Mouse (Mus musculus) mature B cell (primary cell): ENCODE data around the gene Dennd1a.

Source experiments
- in situ Hi-C: fragments of 300-500 bp; cut with MboI; formaldehyde crosslinking; loops from 2 replicates; pipeline ENCODE4 v1.14.3; 2019

Dennd1a gene

DNA sequence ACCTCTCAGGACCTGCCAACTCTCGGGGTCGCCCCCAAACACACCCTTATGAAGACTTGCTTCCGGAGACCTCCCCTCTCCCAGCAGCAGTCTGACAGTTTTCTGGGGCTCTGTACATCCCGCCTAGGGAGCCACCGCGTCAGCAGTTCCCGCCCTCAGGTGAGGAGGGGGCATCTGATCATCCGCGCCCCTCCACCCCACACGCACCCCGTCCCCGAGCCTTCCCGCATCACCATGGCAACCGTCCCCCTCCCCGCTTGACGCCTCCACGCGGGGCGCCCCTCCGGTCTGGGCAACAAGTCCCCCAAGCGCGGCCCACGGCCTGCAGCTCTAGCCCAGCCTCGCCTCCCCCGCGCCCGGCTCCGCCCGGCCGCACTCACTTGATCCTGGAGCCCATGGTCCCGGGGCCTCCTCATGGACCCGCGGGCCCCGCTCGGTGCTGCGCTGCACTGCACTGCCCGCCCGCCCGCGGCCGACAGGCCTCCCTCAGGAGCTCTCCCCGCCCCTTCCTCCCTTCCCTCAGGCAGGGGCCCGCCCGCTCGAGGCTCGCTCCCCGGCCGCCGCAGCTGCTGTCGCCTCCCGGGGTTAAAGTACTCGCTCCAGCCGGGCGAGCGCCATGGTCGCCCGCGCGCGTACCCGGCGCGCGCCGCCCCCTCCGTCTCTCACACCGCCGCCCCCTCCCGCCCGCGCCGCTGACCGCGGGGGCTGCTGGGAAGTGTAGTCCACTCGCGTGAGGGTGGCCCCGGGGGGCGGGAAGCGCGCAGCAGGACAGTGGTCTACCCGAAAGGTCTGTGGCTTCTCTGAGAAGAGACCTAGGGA lies at the start of gene Dennd1a:
Dennd1a (minus strand) TSS at position 658 of the 819 bp plus-strand sequence.
- in situ Hi-C loops: no loop called here

DNA sequence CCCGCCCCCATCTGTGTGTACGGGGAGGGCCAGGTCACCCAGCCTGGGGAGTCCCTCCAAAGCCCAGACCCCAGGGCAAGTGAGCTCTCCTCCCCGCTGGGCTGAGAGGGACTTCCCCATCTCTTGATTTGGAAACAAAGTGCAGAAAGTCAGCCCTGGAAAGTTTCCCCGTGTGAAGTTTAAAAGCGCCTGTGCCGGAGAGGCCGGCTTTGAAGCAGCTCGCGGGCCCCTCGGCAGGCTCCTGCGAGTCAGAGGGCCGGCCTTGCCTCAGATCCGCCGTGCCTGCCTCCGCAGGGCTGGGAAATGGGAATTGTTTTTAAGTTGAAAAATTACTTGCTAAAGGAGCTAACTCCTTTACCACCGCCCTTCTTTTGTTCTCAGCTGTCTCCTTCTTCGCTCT lies 49.4 kb upstream of the Dennd1a start:
- in situ Hi-C loops: no loop called here

DNA sequence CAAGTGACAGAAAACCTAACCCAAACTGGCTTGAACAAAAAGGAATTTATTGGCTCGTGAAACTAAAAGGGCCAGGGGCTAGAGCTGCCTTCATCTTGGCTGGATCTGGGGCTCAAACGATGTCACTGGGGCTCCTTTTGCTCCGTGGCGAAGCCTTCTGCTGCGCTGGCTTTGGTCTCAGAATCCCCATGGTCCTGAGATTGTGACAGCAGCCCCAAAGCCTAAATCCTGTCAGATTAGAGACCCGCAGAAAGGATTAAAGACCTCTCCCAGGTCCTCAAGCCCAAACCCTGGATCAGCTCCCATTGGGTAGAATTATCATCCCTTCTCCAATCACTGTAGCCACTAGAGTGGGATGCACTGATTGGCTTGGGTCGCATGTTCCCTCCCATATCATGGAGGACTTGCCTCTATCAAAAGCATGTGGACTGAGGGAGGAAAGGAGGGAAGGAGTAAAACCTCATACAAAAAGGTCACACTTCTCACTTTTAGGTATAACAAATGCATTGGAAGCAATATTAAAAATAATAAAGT lies 46.5 kb upstream of the Dennd1a start:
- in situ Hi-C loops: no loop called here

DNA sequence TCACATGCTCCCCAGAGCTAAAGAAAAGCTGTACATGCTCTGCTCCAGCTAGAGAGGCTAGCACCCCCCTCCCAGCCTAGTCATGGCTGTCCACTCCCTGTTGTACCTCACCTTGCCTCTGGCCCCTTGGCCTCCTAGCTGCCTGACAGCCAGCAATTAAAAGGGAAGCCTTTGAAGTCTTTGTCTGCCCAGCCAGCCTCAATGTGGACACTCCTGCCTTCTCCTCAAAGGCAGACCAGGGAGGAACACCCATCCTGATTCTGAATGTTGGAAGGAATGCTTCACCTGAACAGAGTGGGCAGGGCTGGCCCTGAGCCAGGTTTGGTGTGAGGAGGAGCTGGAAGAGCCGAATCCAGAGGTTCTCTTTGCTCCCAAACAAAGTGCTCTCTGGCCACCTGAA lies 39.5 kb upstream of the Dennd1a start:
- in situ Hi-C loops: no loop called here

DNA sequence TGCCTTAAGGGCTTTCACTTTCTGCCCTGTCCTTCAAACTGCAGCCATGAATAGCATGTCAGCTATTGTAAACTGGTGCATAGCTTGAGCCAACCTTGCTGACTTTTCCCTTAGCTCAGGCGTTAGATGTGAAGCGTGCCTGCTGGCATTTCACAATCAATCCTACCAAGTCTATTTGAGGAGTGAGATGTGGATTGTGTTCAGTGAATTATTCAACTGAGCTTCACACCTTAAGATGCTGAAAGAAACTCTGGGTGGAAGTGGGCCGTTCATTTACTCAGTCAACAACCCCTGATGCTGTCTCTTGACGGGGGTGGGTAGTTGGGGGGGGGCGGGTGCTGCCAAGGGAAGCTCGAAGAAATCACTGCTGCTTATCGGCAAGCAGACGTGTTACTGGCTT lies 36.2 kb upstream of the Dennd1a start:
- in situ Hi-C loops: no loop called here

DNA sequence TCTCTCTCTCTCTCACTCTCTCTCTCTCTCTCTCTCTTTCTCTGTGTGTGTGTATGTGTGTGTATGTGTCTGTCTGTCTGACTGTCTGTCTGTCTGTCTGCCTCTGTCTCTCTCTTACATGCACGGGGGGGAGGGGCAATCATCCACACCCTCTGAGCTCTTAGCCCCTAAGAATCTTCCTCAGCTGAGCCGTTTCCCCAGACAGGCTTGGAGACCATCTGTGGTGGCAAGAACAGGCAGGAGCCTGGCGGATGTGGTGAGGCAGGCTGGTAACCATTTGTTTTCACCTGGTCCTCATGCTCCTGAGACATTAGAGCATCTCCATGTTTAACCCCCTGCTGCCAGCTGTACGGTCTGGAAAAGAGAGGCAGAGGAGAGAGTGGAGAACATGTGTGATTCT lies 33.7 kb upstream of the Dennd1a start:
- in situ Hi-C loops: no loop called here

DNA sequence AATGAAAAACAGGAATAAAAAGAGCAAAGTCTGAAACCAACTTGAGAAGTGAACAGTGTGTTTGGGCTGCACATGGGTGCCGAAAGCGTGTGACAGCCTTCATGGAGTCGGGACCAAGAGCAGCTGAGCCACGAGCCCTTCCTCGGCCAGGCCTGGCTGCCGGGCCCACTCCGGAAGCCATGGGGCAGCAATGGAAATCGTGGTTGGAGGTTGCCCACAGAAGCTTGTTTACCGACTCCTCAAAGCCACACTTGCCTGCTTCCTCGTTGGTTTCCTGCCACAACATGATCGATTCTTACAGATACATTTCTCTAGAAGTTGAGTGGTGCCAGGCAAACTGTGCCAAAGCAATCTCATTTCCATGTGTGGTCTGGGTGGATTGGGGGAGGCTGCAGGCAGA lies 31.9 kb upstream of the Dennd1a start:
- in situ Hi-C loops: no loop called here

DNA sequence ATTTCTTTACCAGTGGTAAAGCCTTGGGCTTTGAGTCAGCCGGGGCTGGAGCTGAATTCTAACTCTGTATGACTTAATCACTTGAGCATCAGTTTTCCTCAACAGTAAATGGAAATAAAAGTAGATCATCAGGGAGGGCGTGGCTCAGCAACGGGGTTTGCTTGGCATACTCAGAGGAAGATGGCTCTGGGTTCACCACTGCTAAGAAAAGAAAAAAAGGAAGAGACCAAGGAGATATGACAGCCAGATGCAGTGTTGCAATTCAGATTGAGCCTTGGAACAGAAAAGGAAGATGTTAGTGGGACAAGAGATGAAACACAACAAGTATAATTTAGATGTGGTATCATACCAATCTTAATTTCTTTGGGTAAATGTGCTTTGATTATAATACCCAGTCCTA lies 26.2 kb upstream of the Dennd1a start:
- in situ Hi-C loops: no loop called here

DNA sequence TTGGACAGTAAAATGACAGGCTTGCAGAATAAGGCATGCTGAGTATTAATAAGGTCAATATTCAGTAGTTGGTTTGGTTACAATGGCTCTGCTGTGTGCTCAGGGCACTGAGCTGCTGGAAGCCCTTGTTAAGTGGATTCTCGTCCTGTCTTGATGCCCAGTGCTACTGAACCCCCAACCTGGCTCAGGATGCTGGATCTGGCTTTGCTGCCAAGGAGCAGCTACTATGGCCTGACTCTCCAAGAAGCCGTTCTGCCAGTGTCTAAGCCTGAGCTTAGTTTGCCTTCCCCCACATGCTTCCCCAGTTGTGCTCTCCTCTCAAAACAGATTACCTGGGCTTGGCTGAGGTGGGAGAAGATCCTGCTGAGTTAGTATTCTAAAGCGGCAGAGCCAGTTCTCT lies 25.7 kb upstream of the Dennd1a start:
- in situ Hi-C loops: no loop called here

DNA sequence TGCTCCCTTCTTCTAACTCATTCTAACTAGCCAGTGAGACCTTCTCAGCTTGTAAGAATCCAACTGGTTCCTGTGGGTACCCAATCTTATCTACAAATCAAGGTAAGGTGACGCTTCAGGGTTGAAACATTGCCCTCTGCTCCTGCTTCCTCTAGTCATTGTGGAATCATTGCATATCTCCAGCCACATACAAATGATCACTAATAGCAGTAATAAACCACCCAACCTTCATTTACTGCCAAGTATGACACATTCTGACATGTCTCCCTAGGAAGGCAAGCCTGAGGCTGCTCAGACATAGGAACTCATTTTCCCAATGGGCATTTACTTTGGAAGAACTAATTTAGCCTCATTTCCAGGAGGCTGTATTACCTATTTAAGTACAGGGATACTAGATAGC lies 18.0 kb upstream of the Dennd1a start:
- in situ Hi-C loops: no loop called here

DNA sequence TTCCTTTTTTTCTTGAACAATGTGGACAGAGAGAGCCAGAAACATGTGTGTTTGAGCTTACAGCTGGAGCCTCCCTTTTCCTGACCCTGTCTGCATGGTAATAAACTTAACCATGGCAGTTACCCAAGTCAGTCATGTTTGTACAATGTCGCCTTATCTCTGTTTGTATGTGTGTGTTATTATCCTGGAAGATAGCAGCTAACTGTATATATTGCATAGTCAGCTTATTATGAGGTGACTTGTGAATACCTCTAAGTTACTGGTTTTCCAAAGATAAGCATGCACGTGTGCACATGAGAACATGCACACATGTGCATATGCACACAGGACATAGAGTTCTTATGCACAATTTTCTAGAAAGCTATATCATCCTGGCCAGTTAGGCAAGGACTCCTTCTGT lies 13.8 kb upstream of the Dennd1a start:
- in situ Hi-C loops: no loop called here

DNA sequence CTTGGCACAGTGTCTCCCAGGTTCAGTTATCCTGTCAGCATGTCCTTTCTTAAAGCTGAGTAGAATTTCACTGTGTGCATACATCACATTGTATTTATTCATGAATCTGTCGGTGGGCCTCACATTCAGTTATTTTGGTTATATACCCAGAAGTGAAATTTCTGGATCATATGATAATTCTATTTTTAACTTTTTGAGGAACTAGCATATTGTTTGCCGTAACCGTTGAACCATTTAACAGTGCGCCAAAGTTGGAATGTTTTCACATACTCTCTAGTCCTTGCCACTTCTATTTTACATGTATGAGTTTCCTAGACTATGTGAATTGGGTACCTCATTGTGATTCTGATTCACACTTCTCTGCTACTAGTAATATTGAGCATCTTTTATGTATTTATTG lies 8.7 kb upstream of the Dennd1a start:
- in situ Hi-C loops: no loop called here

DNA sequence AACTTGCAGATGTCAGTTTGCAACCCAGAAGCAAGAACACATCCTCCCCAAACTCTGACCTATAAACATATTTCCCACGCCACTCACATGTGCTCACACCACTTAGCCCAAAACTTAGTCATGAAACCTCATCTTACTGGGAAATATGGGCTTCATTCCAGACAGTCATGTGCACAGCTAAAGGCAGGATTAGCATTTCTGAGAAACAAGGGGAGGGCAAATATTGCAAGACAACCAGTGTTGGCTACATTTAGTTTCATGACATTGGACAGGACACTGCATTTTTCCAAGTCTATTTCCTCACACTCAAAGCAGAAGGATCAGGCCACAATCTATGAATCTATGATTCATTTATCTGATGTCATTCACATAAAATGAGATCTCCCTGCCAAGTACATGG lies 4.3 kb upstream of the Dennd1a start:
- in situ Hi-C loops: no loop called here

DNA sequence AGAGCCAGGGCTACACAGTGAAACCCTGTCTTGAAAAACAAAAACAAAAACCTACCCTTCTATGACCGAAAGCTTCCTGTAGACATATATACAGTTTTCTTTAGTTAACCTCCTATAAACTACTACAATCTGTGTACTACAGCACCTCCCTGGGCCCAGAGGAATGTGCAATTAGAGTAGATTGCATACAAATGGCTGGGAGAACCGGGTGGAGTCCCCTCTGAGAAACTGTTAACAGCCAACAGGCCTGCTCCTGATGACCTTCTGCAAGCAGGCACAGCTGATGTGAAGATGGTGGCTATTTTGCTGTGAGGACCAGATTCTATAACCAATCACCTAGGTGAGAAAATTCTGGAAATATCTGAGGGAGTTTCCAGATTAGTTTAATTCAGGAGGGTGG lies 1.0 kb upstream of the Dennd1a start:
- in situ Hi-C loops: no loop called here

DNA sequence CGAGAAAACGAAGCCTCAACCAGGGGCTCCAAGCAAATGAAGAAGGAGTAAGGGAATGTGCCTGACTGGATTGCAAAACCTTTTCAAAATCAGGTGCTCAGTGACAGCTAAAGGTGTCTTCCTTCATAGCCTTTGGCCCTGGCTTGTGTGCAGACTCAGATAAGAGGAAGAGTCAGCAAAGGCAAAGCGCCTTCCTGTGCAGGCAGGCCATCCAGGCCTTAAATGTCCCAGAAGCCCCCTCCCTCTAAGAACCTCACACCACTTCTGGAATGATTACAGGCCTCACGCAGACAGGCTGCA lies 807 bp downstream of the Dennd1a start:
- in situ Hi-C loops: no loop called here

DNA sequence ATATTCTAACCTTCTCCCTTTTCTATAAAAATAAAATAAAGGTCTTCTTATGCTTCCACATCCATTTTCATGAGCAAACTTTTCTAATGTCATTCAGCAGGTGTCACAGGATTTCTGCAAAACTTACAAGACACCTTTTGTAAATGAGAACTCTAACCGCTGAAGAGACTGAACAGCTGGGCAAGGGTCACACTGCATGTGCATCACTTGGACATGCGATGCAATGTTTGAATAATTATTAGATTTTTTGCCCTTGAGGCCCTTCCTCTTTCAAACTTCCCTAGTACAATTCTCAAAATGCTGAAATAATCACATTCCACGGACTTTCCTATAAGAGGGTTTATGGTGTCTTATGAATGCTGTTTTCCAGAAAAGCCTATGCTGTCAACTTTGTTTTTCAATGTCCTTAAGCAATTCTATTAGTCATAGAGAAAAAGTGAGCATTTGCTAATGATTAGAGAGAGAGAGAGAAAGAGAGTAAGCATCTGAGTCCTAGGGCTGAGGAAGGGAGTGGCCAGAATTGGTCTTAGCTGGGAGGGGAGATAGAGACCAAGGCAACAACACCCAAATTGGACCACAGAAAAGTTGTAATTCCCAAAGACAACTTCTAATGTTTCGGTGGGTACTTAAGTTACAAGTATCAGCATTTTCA lies 1.3 kb downstream of the Dennd1a start:
- in situ Hi-C loops: no loop called here

DNA sequence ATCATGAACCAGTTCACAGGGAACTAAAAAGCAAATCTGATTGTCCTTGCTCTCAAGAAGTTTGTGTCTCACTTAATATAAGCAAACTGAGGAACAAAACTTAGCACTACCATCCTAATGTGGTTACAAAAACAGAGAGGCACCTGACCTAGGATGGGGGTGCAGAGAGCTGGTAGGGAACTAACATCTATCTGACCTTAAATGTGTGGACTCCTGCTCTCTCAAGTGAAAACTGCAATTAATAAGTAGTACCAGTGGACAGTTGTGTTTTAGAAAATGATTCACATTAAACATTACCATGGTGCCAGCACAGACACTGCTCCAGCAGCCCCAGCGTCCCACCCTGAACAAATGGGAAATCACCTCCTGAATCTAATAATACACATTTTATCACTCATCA lies 3.2 kb downstream of the Dennd1a start:
- in situ Hi-C loops: no loop called here

DNA sequence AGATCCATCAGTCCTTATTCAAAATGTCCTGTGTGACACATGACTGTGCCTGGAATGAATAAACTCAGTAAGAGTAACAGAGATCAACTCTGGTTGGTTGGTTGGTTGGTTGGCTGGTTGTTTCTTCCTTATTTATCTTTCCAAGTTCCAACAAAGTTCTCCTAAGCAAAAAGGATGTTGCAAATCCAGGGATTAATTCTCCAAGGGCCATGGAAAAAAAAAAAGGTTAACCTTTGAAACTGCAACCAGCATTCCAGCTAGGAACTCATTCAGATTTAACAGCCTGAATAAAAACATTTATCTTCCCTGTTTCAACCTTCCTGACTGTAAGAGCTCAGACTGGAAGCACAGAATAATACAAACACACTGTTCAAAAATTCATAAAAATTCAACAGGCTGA lies 6.8 kb downstream of the Dennd1a start:
- in situ Hi-C loops: no loop called here

DNA sequence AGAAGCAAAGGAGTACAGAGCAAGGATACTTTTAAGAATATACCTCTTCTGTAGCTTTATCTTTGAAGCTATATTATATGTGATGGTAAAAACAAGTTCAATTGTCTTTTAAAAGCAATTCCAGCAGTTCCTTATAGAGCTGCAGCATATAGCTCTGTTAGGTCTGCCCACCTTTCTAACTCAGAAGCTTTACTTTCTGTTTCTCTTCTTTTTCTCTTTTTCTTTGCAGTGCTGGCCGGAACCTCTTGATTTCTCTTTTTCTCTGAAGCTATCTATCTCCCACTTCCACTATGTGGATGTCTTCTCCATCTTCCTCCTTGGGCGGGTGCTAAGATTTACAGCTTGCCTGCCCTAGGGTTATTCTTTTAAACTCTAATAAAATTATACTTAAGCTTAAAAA lies 12.2 kb downstream of the Dennd1a start:
- in situ Hi-C loops: no loop called here

DNA sequence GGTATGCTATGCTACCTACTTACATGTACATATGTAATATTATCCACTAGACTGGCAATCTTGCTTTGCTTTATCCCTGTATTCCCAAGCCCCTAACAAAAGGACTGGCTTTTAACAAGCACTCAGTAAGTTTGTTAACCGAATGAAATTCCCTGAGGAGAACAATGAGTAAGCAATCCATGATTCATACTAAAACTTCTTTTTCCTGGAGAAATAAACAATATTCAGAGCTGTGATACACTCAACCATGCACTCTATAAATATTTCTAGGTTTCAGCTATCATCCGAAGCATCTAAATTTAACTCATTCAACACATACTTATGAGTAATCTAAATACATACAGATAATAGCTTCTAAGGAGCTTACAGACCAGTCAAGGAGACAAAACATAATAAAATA lies 23.5 kb downstream of the Dennd1a start:
- in situ Hi-C loops: no loop called here

DNA sequence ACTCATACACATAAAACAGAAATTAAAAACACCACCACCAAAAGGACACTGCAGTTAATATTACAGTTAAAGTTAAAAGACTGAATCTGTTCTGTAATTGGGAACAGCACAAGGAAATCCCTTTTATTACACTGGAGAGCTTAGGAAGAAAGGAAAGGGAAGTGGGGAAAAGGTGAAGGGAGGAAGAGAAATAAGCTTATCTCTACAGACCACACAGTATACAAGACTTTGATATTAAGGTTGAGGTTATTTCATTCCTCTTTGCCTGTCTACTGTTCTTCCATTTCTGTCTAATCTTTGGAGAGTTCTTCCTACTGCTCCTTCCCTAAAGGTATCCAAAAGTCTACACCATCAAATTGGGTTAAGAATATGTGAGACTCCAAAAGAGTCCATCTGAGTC lies 28.1 kb downstream of the Dennd1a start:
- in situ Hi-C loops: no loop called here

DNA sequence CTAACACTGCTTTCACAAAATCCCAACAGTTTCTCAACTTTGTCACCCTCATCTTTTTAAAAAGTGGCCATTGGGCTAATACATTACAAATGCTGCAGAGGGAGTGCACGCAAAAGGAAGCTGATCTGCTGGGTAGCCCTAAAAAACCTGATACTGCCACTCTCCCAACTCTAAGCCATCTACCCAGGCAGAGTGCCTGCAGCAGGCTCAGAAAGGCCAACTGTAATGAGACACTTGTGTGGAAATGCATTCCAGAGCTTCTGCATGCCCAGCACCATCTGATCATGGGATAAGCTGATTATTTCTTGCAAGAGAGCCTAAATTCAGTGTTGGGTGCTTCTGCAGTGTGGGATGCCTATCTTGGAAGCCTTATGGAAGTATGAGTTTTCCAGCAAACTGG lies 49.6 kb downstream of the Dennd1a start:
- in situ Hi-C loops: no loop called here

DNA sequence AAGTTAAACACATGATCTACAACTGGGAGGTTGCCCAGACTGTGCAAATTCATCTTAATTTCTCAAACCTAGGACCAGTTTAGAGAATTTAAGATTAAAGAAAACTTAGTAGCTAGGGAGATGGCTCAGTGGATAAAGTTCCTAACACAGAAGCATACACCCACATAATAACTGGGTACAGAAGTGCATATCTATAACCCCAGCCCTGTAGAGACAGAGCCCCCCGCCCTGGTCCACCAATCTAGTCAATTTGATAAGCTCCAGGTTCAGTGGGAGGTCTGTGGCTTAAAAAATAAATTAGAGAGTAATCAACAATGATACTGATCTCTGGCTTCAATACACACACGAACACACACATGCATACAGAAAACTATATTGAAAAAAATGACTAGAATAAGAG lies 51.6 kb downstream of the Dennd1a start:
- in situ Hi-C loops: no loop called here

DNA sequence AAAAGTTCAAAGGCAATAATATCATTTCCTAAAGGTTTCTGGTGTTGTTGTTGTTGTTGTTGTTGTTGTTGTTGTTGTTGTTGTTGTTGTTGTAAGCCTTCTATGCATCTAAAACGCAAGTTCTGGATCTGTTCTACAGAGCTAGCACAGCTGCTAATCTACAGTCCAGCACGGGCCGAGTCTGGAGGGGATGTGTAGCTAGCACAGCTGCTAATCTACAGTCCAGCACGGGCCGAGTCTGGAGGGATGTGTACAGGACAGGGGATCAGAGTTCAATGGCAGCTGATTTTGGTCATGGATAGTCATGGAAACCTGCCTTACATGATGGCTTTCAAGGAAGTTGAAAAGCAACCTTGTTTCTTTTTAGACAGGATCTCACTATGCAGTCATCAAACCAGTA lies 57.3 kb downstream of the Dennd1a start:
- in situ Hi-C loops: no loop called here
